Mouse (Mus musculus) hindbrain, postnatal 0 days (tissue): ENCODE results near the gene Tex261. TPM values are rescaled to one million over a fixed set of nuclear protein-coding genes. Genes with fewer than 3 reads are reported as not detected.

Experiments
- ATAC-seq: fragments of 200-750 bp; cut with Nextera tagmentation; 2 replicates; pipeline ENCODE4 v1.8.0; 2017; ENCODE audit warnings: mild to moderate bottlenecking, moderate TSS enrichment, moderate library complexity
- DNase-seq: peaks from one replicate; pipeline ENCODE4 v3.0.0-alpha.2; 2015; ENCODE audit warnings: low spot score
- H3K27ac ChIP-seq: fragments of 300-500 bp; sonication (generic); 2 replicates; pipeline ENCODE4 v1.5.1; 2014; ENCODE audit warnings: mild to moderate bottlenecking
- H3K27me3 ChIP-seq: fragments of 300-500 bp; sonication (generic); 2 replicates; pipeline ENCODE4 v1.6.1; 2014; ENCODE audit warnings: low read length, mixed read lengths; ENCODE audit not compliant: insufficient read depth
- H3K36me3 ChIP-seq: fragments of 300-500 bp; sonication (generic); 2 replicates; pipeline ENCODE4 v1.6.1; 2014; ENCODE audit warnings: low read length, mixed read lengths; ENCODE audit not compliant: insufficient read depth
- H3K4me1 ChIP-seq: fragments of 300-500 bp; sonication (generic); 2 replicates; pipeline ENCODE4 v1.6.1; 2014; ENCODE audit warnings: antibody characterized with exemption, low read length, mixed read lengths; ENCODE audit not compliant: insufficient read depth
- H3K4me2 ChIP-seq: fragments of 300-500 bp; sonication (generic); 2 replicates; pipeline ENCODE4 v1.6.1; 2014; ENCODE audit warnings: low read depth, mild to moderate bottlenecking, low read length, moderate library complexity, mixed read lengths
- H3K4me3 ChIP-seq: fragments of 300-500 bp; sonication (generic); 2 replicates; pipeline ENCODE4 v1.5.1; 2014; ENCODE audit warnings: low read length
- H3K9ac ChIP-seq: fragments of 300-500 bp; sonication (generic); replicated peaks from 2 replicates; pipeline ENCODE4 v1.6.1; 2014; ENCODE audit warnings: mild to moderate bottlenecking, low read length, moderate library complexity, mixed read lengths
- H3K9me3 ChIP-seq: fragments of 300-500 bp; sonication (generic); 2 replicates; pipeline ENCODE4 v1.6.1; 2016; ENCODE audit warnings: low read length, mixed read lengths
- CTCF ChIP-seq: IDR thresholded peaks from 2 replicates; pipeline ENCODE4 v1.5.1; 2016; ENCODE audit warnings: antibody characterized with exemption, control low read depth, low read depth
- WGBS: fragments of 180-500 bp; shearing (Covaris S2); extraction: QIAGEN DNeasy Blood & Tissue Kit; methylation state at CpG from one replicate; pipeline ENCODE4 v1.1.7; 2014; 5-methylcytosine and 5-hydroxymethylcytosine counted together
- polyA plus RNA-seq: library from polyadenylated mRNA; unstranded; fragments of >200 nt; fragmentation: Nextera tagmentation; extraction: Ambion mirVana; gene quantifications from 2 replicates; pipeline ENCODE4 v1.2.1, GENCODE M21; 2015
- total RNA-seq: library from RNA; depleted of rRNA; stranded (reverse); fragments of >200 nt; gene quantifications from 2 replicates; pipeline ENCODE4 v1.2.3, GENCODE M21; 2014

Tex261 gene
- total and polyA plus RNA-seq, 2 experiments from 2014 or later: 56.6 to 81.1 TPM

DNA sequence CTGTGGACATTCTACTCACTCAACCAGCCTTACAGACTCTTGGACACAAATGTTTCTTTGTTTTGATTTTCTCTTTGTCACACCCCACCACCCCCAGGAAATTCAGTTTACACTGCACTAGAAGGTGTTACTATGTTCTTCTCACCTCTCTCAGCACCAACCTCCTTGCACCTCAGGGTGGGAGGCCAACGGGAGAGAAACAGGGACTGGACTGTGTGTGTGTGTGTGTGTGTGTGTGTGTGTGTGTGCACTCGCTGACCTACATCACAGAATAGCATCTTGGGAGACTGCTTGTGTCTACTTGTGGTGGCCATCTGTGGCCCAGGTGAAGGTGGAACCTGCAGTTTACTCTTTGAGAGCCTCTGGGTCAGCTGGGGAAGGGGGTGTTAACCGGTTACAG, 10.8 kb upstream of the Tex261 start:
- no peaks in the 10 kb centered on the region for H3K36me3 ChIP-seq
- no peaks in the 10 kb centered on the region for H3K9me3 ChIP-seq
- H3K27ac ChIP-seq: no peak overlapping the region
- H3K27me3 ChIP-seq: no peaks in the 10 kb centered on the region
- H3K4me1 ChIP-seq: no peaks in the 10 kb centered on the region
- no peak overlapping the region for H3K4me2 ChIP-seq
- H3K4me3 ChIP-seq: no peak overlapping the region
- 86% methylated on average over 3 of the region's 3 CpGs for WGBS
- DNase-seq (no peak), ATAC-seq (no peak)
- no peak for TF ChIP-seq CTCF
- H3K9ac ChIP-seq: no peak overlapping the region

DNA sequence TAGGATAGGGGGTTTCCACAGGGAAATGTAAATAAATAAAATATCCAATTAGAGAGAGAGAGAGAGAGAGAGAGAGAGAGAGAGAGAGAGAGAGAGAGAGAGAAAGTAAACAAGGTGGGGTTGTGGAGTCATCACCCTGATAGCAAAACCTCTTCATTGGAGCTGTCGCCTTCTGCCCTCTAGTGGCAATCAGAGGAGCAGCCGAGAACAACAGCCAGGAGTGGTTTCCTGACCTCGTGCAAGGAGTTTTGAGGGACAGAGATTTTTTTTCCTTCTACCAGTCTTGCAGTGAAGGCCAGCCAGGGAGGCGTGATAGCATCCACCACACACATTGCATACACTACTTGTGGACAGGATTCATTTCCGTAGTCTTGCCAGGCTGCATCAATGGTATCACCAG, 3.4 kb upstream of the Tex261 start:
- TF ChIP-seq CTCF: peak; percentile 87
- ATAC-seq (no peak), DNase-seq (peak; percentile 66)
- Histone ChIP-seq H3K9ac (no peak overlapping the region), H3K36me3 (no peaks in the 10 kb centered on the region), H3K27ac (no peak overlapping the region), H3K4me1 (peaks cover 7% of the 10 kb centered on the region; the same call in 1 of the 2 replicates), H3K4me2 (no peak overlapping the region), H3K27me3 (no peaks in the 10 kb centered on the region), H3K4me3 (no peak overlapping the region), H3K9me3 (no peaks in the 10 kb centered on the region)
- WGBS: 4% methylated on average over 5 of the region's 5 CpGs

DNA sequence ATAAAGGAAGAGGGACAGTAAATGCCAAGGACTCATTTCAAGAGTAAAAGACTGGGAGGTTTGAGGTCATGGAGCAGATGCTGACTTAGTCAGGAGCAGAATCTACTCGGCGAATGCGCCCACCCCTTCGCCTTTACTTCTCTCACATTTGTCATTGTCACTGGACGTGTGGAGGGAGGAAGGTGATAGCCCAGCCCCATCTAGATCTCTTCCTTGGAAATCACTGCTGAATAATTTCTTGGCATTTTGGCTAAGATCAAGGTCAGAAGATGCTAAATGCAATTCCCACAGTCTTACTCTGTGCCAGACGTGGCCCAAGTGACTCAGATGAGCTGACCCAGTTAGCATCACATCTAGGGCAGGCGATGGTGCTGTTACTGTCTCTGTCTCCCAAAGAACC, 2.7 kb upstream of the Tex261 start:
- whole genome bisulfite sequencing: 84% methylated on average over 7 of the region's 7 CpGs
- no peak for DNase-seq
- Histone ChIP-seq H3K4me2 (no peak overlapping the region), H3K36me3 (peaks cover 3% of the 10 kb centered on the region; the same call in 1 of the 2 replicates), H3K4me1 (peaks cover 12% of the 10 kb centered on the region; the same call in 1 of the 2 replicates), H3K27ac (no peak overlapping the region), H3K9ac (no peak overlapping the region), H3K4me3 (no peak overlapping the region), H3K27me3 (no peaks in the 10 kb centered on the region), H3K9me3 (no peaks in the 10 kb centered on the region)
- no peak for TF ChIP-seq CTCF
- ATAC-seq: no peak

DNA sequence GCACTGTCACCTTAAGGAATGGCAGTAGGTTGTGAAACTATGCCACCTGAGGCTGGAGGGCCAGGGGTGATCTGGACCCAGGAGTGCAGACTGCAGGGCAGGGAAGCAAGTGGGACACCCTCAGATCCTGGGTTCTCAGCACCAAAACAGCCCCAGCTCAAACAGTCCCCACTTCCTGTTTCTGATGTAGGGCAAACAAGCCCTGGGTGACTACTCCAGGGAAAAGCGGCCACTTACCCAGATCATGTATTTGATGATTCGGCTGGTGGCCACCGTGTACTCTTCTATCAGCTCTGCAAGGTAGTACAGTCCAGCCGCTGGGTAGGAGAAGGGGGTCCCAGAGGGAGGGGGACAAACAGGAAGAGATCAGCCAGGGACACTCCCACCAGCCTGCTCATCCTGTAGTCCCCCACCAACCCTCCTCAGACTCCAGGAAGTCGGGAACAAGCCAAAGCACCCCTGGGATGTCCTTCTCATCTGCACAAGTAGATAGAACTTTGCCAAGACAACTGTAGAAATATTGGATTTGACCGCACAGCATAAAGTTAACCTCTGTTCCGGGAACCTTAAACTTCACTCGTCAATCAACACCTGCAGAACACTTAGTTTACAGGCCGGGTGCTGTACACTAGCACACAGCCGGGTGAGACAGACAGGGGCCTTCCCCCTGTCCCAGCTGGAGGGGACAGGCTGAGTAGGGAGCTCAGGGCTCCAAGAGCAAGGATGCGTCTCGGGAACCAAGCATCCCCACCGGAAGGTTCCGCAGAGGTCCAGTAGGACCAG, 641 bp downstream of the Tex261 start:
- WGBS: 2% methylated on average over 14 of the region's 14 CpGs
- peak overlapping the region; percentile 67 for H3K4me2 ChIP-seq
- H3K4me3 ChIP-seq: peak overlapping the region; percentile 92
- peak overlapping the region; percentile 84 for H3K27ac ChIP-seq
- peak; percentile 26 for DNase-seq
- H3K27me3 ChIP-seq: no peaks in the 10 kb centered on the region
- H3K4me1 ChIP-seq: peaks cover 12% of the 10 kb centered on the region; the same call in 1 of the 2 replicates
- peak; percentile 25; the same call in 1 of the 2 replicates for ATAC-seq
- H3K36me3 ChIP-seq: peaks cover 17% of the 10 kb centered on the region; the same call in 1 of the 2 replicates
- no peak for TF ChIP-seq CTCF
- peak overlapping the region; percentile 87 for H3K9ac ChIP-seq
- no peaks in the 10 kb centered on the region for H3K9me3 ChIP-seq

DNA sequence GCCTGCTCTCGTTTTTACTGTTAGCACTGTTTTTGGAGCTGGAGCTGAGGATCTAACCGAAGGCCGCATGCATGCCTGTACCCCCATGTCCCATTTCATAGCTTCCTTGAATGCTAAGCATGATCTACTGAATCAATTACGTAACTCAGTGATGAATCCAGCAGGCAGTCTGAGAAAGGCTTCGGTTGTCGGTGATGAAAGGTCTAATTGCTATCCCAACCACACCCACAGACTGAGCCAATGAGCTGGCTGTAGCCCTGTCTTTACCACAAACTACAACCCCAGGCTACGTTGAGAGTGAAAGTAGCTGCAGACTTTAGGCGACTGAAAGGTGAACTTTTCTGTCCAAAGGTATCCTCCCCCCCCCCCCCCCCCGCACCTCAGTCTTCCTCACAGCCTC, 1.5 kb downstream of the Tex261 start:
- peak overlapping the region; percentile 67 for H3K4me2 ChIP-seq
- H3K4me3 ChIP-seq: peak overlapping the region; percentile 92
- no peak overlapping the region for H3K27ac ChIP-seq
- WGBS: 63% methylated on average over 9 of the region's 9 CpGs
- no peaks in the 10 kb centered on the region for H3K27me3 ChIP-seq
- DNase-seq: no peak
- no peak for ATAC-seq
- no peak overlapping the region for H3K9ac ChIP-seq
- peaks cover 24% of the 10 kb centered on the region; the same call in 1 of the 2 replicates for H3K36me3 ChIP-seq
- no peaks in the 10 kb centered on the region for H3K9me3 ChIP-seq
- no peak for TF ChIP-seq CTCF
- H3K4me1 ChIP-seq: peaks cover 12% of the 10 kb centered on the region; the same call in 1 of the 2 replicates

DNA sequence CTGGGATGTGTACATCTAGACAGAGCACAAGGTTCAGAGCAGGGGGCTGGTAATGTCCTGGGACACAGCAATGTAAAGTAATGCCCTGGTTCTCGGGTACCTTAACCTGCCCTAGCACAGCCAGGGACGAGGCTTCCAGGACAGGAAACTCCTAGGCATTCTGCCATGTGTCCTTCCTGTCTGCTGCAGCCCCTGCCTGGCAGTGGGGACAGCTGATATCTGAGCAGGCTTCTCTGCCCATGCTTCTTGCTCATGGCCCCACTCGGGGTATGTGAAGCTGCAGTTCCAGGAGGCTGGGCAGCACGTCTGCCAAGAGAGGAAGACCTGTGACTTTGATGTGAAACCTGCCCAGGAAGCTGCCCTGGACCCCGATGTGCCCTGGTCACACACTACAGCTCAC, 7.1 kb downstream of the Tex261 start:
- no peak overlapping the region for H3K27ac ChIP-seq
- no peak overlapping the region for H3K4me2 ChIP-seq
- TF ChIP-seq CTCF: no peak
- H3K9ac ChIP-seq: no peak overlapping the region
- no peak for ATAC-seq
- H3K36me3 ChIP-seq: peaks cover 30% of the 10 kb centered on the region; the same call in 1 of the 2 replicates
- H3K4me1 ChIP-seq: 0 out of 2 replicates have a peak, but pooled peaks cover under 1% of the 10 kb centered on the region
- H3K4me3 ChIP-seq: no peak overlapping the region
- no peak for DNase-seq
- 0 out of 2 replicates have a peak, but pooled peaks cover 12% of the 10 kb centered on the region for H3K27me3 ChIP-seq
- WGBS: 83% methylated on average over 5 of the region's 5 CpGs
- no peaks in the 10 kb centered on the region for H3K9me3 ChIP-seq

DNA sequence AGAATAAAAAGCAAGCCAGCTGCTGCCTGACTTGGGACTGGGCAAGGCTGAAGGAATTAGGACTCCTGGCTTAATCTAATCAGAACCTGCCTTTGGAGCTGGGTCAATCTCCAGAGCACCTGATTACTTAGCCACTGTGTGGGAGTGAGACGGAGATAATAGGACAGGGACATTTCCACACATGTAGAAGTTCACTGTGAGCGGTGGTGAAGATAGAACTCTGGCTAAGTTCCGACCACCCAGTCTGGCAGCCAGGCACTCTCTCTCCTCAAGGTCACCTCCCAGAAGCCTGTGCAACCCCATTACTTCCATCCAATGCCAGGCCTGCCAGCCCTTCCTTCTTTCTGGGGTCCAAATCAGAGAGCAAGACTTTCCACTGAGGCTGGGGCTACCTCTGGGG, 8.6 kb downstream of the Tex261 start:
- H3K9me3 ChIP-seq: no peaks in the 10 kb centered on the region
- ATAC-seq: no peak
- no peak overlapping the region for H3K4me2 ChIP-seq
- no peak for TF ChIP-seq CTCF
- no peak overlapping the region for H3K4me3 ChIP-seq
- no peak overlapping the region for H3K9ac ChIP-seq
- H3K4me1 ChIP-seq: no peaks in the 10 kb centered on the region
- DNase-seq: no peak
- peaks cover 28% of the 10 kb centered on the region; the same call in 1 of the 2 replicates for H3K36me3 ChIP-seq
- H3K27ac ChIP-seq: no peak overlapping the region
- WGBS: 90% methylated on average over 3 of the region's 3 CpGs
- peaks cover 25% of the 10 kb centered on the region; the same call in 1 of the 2 replicates for H3K27me3 ChIP-seq
